Mouse (Mus musculus) large intestine, adult 2 months (tissue): ENCODE measurements around the gene Itpk1. TPM values are rescaled to one million over a fixed set of nuclear protein-coding genes. Genes with fewer than 3 reads are reported as not detected.

Experiments
- DNase-seq: peaks from one replicate; pipeline ENCODE4 v3.0.0-alpha.2; 2012; ENCODE audit warnings: low read depth, low spot score
- WGBS: fragments of 180-500 bp; shearing (Covaris S2); methylation state at CpG from one replicate; pipeline ENCODE4 v1.1.7; 2018; 5-methylcytosine and 5-hydroxymethylcytosine counted together
- polyA plus RNA-seq: library from polyadenylated mRNA; depleted of rRNA; stranded (reverse); fragments of >200 nt; gene quantifications from 2 replicates; pipeline ENCODE4 v1.2.3, GENCODE M21; 2012; rRNA removed

Gene Itpk1
- 205 and 268 TPM in 2 replicates for polyA plus RNA-seq

DNA sequence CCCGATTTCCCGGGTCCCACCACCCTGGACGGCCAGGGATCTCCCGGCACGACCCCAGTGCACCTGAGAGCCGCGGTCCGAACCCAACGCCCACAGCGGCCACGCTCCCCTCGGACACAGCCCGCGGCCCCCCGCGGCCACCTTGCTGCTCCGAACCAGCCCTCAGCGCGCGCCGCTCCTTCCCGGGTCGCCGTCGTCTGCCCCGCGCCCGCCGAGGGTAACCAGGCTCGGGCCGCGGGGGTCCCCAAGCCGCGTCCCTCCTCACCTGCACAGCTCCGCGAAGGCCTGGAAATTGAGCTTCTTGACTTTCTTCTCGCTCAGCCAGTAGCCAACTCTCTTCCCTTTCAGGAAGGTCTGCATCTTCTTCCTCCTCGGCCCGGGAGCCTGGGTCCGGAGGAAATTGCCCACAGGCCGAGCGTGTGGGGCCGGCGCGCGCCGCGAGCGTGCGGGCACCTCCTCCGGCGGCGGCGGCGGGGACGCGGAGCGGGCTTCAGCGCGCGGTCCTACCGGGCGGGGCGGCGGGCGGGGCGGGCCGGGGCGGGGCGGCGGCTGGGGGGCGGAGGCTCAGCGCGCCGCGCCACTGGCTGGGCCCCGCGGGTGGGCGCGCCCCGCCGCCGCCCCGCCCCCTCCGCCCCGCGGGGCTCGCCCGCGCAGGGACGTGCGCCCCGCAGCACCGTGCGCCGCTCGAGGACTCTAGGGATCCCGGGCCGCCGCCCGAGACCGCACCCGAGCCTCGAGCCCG is at the start of gene Itpk1:
Gene Itpk1, minus strand, starts transcription at position 474 of the 742 bp plus-strand sequence.
- no peak for DNase-seq
- 3% methylated on average over 98 of the region's 105 CpGs for WGBS

DNA sequence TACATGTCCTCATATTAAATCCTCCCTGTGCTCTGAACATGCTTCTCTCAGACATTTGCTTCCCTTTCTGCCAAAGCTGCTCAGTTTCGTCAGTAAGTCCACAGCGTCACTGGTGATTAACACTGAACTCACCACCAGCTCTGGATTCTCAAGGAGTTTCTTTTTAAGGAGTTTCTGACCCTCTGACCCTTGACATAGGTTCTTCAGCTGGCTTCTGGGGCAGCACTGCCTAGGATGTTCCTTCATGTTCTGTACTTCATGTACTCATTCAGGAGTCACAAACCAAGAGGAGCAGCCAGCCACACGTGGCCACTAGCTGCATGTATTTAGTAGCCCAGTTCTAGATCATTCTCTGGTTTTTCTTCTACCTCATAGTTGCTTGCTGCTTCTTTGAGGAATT is 43.5 kb upstream of the Itpk1 start:
- no peak for DNase-seq
- WGBS: 72% methylated on average over 3 of the region's 3 CpGs

- 51% methylated on average over 6 of the region's 6 CpGs for WGBS
- DNase-seq: no peak
Observed at GRCm38 (mm10) chr12:102744839-102745238, 40.1 kb upstream of the Itpk1 start.

GRCm38 (mm10) chr12:102743589-102744574 is 39.2 kb upstream of the Itpk1 start, which contains the start of the genes Moap1 and Tmem251:
Moap1 (minus strand) TSS chr12:102743661.
Tmem251 (plus strand) TSS chr12:102743762.
- under 1% methylated on average over 63 of the region's 63 CpGs for WGBS
- no peak for DNase-seq

GRCm38 (mm10) chr12:102743036-102743588 is 38.4 kb upstream of the Itpk1 start:
- DNase-seq: no peak
- WGBS: under 1% methylated on average over 33 of the region's 33 CpGs

DNA sequence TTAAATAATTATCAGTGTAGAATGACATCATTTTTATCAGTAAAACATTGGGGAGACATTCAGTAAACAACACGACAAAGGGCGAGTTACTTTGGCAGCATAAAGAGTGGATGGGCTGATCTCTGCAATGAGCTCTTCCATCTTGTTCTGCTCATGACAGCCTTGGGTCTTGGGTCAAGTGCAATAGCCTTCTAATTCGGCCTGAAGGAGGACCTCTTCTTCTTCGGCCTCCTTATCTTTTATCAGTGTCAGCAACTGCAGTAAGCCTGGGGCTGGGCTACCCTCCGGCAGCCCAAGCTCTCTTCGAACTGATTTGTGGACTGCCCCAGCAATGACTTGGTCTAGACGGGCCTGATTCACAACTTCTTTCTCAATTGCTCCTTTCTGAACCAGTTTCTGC is 37.3 kb upstream of the Itpk1 start:
- DNase-seq: no peak

DNA sequence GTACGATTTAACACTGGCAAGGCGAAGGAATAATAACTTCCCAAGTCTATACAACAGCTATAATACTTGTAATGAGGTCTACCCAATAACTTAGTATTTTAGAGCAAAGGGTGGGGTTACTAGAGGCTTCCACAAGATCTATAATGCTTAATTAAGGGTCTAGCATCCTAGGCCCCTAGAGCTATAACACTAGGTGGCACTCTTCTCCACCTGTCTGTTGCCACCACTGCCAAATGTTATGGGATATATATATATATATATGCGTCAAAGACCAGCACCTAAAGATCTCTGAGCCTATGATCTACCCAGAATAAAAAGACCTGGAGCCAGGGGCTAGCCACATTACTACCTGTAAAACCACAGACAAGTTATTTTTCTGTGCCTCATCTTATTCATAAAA is 35.6 kb upstream of the Itpk1 start:
- WGBS: 62% methylated on average over 3 of the region's 3 CpGs
- no peak for DNase-seq

More for the DNA sequence above, 37.3 kb upstream of the Itpk1 start:
- WGBS: 89% methylated on average over 7 of the region's 7 CpGs

GRCm38 (mm10) chr12:102739096-102739495 is 34.4 kb upstream of the Itpk1 start:
- WGBS: 71% methylated on average over 5 of the region's 5 CpGs

GRCm38 (mm10) chr12:102733381-102733780 is 28.7 kb upstream of the Itpk1 start:
- WGBS: 10% methylated on average over 4 of the region's 5 CpGs

More at GRCm38 (mm10) chr12:102739096-102739495, 34.4 kb upstream of the Itpk1 start:
- DNase-seq: no peak

DNA sequence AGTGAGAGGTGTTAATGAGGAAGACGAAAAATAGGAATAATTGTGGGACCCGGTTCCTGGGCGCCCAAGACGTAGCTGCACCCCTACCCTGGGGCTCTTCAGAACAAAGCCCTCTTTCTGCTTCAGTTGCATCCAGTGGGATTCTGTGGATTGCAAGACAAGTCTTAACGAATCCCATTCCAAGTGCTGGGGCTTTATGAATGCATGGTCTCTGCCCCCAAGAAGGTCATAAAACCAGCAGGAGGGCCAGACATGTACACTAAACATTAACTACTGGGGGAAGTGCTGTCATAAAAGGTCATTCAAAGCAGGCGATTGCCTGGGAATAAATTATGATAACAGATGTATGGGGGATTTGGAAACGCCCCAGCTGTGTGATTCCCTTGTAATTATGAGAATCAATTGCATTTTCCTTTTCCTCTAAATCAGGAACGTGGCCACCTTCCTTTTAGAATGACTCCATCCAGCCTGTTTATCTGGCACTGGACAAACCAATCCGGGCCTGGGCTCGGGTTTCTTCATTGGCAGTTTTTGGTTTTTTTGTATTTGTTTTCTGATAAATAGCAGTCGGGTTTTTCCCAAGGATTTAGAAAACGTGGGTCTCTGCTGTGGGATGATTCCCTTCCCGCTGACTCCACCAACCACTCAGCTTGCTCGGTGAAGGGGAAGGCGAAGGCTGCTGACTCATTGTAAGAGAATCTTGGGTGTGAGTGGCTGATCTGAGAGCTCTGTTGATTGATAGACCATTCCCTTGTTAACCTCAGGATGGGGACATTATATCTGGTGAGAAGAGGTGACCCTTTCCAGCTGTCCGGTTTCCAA is 26.3 kb upstream of the Itpk1 start:
- no peak for DNase-seq
- WGBS: 10% methylated on average over 16 of the region's 16 CpGs

More at GRCm38 (mm10) chr12:102733381-102733780, 28.7 kb upstream of the Itpk1 start:
- no peak for DNase-seq

GRCm38 (mm10) chr12:102729855-102730797 is 25.4 kb upstream of the Itpk1 start:
- no peak for DNase-seq
- 36% methylated on average over 26 of the region's 26 CpGs for WGBS

GRCm38 (mm10) chr12:102725761-102726175 is 21.0 kb upstream of the Itpk1 start:
- no peak for DNase-seq
- 44% methylated on average over 7 of the region's 7 CpGs for WGBS

GRCm38 (mm10) chr12:102725146-102725545 is 20.4 kb upstream of the Itpk1 start:
- no peak for DNase-seq
- 86% methylated on average over 6 of the region's 6 CpGs for WGBS

DNA sequence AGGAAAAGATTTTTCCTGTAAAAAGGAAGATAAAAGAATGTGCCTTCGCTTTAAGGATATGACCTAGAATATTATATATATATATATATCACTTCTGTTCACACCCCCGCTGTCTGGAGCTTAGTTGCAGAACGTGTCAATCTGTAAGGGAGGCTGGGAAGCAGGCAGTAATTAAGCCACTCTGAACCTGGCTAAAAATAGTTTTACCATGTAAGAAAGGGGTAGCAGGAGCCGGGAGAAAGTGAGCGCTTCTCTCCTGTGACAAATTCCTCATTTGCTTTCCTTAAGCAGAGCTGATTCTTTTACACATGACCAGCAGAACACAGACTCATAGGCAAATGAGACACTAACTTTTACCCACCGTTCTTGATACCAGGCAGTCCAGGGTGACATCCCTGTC is 19.1 kb upstream of the Itpk1 start:
- WGBS: 77% methylated on average over 6 of the region's 6 CpGs
- no peak for DNase-seq

DNA sequence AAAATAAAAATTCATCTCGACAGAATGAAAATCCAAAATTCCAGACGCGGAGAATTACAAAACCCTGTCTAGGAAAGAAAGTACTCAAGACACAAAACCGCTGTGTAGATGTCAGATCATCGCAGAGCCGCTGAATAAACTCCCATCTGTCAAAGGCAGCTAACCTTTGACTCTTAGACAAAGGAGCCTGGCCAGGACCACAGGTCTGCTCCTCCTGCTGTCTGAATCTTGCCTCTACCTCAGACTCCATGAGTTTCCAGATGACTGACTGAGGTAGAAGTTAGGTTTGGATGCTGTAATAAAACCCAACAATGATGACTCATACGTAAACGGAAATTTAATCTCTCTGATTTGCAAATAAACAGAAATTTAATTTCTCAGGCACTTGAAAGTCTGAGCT is 18.2 kb upstream of the Itpk1 start:
- WGBS: 69% methylated on average over 8 of the region's 8 CpGs
- DNase-seq: no peak

GRCm38 (mm10) chr12:102722451-102722850 is 17.7 kb upstream of the Itpk1 start:
- 74% methylated on average over 11 of the region's 11 CpGs for WGBS
- DNase-seq: no peak

GRCm38 (mm10) chr12:102719552-102720315 is 15.0 kb upstream of the Itpk1 start:
- no peak for DNase-seq
- WGBS: 19% methylated on average over 13 of the region's 13 CpGs
